Mouse (Mus musculus) T-helper 2 cell (primary cell): Measurements from ENCODE around the gene Abca3.
"Not testable (repeated sequence)": the region's sequence is repeated elsewhere in the genome, so short reads cannot be mapped to it uniquely, and the experiment has no call there.

Source experiments
- in situ Hi-C: fragments of 300-600 bp; cut with MboI, MseI; formaldehyde crosslinking; loops from one replicate; pipeline ENCODE4 v1.15.1; 2025; ENCODE audit warnings: high pct_unique_total_duplicates

The Abca3 gene

DNA sequence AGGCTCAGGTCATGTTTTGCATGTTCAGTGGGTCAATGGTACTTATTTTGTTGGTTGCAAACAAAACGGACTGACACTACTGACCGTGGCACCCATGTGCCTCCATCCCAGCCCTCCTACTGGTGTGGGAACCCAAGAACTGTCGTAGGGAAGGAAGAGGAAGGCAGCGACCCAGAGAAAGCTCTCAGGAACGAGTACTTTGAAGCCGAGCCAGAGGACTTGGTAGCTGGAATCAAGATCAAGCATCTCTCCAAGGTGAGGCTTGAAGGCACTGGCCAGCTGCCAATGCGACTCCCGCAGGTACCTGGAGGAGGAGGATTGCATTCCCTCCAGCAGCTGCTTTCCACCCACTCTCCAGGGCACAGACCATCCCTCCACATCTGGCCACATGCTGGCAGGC is 32.0 kb downstream of the Abca3 start:
- in situ Hi-C loops: no loop called here

DNA sequence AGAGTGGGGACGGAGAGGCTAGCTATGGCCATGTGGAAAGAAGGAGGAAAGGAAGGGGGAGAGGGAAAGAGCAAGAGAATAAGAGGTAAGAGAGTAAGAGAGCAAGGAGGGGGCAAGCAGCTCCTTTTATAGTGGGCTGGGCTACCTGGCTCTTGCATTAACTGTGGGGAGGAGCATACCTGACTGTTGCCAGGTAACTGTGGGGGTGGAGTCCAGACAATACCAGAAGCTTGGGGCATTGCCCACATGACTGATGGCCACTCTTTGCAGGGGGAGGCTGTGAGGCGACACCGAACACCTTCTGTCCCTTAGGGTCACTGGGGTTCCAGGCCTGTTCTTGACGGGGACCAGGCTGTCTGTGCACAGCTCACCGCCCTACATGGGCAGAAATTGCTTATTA is 37.0 kb downstream of the Abca3 start:
- in situ Hi-C loops: no loop called here

DNA sequence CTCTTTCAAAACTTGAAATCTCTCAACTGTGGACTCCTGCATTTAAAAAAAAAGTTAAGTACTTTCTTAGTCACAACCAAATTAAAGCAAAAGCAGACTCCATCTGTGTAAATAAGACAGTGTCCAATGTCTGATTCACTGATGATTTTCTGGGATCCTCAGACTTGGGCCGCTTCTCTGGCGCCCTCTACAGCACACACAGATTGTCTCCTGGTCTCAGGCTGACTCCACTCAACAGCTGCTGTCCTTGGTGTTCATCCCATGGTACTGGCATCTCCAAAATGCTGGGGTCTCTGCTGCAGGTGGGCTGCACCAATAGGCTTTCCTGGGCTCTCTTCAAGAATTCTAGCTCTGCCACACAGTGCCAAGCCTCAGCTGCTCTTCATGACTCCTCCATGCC is 38.1 kb downstream of the Abca3 start:
- in situ Hi-C loops: no loop called here

DNA sequence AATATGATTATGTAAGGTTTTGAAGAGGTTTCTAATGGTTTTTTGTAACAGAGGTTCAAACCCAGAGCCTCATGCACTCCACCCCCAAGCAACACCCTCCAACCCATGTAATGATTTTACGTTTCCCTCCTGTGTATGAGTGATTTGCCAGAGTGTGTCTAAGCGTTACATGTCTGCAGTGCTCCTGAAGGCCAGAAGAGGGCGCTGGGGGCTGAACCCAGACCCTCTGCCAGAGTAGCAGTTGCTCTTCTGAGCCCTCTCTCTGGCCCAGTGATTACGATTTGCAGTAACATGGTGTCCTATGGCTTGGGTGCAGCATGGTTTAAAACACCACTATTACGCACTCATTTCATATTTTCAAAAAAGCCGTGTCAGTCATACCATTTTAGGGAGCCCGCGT is 39.4 kb downstream of the Abca3 start:
- in situ Hi-C loops: no loop called here

DNA sequence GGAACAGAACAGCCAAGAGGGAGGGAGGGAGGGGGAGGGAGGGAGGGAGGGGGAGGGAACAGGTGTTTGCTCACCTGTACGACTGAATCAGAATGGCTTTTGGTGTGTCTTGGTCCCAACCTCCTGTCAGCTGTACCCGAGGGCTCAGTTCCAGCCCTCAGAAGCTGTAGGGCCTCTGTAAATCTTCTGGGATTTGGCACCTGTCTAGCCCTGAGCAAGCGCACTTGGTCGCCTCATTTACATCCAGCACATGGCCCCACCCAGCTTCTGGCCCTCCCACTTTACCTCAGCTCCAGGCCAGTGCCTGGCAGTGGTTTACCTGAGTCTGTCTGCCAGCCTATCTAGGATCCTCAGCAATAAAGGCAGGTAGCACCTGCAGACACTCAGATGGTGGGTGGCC is 41.8 kb downstream of the Abca3 start:
- in situ Hi-C loops: no loop called here

DNA sequence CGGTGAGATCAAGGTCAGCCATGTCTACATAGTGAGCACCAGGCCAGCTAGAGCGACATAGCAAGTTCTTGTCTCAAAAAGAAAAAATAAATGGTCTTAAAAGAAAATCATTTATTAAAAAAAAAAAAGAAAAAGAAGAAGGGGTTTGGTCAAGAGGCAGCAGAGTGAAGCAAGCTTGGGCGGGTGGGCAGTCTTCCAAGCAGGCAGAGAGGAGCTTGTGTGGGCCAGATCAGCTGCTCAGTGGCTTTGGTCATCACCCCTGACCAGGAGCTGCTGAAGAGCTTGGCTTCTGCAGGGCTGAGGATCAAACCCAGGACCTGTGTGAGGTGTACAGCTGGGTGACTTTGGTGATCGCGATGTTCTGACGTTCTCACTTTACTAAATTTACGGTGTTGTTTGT is 42.7 kb downstream of the Abca3 start:
- in situ Hi-C loops: no loop called here

DNA sequence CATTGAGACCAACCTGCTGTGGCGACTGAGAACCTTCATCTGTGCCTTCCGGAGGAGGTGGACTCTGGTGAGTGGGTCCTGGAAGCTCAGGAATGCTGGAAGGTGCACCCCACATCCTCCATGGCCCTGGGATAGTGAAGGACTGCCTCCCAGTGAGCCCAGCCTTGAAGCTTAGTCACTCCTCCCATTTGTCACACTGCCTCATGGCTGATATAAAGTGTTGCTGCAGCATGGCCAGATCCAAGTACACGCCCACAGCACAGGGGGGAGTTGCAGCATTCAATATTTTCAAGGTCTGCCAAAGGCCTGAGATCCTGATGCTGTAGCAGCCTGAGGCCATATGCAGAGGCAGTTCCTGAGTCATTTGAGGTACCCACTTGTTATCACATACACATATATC is 50.6 kb downstream of the Abca3 start:
- in situ Hi-C loops: no loop called here

DNA sequence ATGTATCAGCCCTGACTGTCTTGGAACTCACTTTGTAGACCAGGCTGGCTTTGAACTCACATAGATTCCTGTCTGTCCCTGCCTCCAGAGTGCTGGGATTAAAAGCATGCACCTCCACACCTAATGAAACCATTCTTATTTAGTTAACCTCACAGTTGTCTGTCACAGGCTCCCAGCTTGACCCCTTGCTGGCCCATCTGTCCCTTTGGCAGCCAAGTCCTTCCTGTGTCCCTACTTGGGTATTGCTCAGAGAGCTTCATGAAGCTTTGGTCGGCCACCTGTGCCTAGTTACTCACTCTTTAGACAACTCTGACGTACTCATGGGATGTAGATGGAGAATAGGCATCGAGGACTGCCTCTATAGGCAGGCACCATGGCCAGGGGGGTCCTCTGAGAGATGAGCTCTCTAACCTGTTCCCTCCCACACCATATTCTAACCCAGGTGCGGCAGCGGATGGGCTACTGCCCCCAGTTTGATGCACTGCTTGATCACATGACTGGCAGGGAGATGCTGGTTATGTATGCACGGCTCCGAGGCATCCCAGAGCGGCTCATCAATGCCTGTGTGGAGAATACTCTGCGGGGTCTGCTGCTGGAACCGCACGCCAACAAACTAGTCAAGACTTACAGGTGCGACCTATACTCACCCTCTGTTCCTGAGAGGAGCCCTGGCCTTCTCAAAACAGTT is 55.5 kb downstream of the Abca3 start:
- in situ Hi-C loops: no loop called here

DNA sequence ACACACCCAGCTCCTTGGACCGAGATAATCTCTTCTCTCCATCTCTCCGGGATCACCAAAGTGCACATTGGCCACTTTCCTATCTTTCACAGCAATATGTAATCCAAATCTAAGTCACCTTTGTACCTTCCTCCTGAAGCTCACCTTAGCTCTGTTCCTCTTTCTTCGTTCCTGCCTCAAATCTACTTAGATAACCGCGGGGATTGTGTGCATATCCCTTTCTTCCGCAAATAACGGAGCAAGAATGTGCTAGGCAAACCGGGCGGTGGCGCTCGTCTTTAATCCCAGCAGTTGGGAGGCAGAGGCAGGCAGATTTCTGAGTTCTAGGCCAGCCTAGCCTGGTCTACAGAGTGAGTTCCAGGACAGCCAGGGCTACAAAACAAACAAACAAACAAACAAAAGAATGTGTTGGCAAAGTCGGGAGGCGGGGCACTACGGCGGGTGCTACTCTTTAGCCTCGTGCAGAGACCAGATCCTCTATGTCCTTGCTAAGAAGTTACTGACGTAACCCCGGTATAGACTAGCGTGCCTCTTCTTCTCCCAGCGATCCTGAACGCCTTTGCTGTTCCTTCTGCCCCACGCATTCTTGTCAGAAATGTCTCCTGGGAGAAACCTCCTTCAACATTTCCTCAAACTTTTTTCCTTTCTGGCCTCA is 61.9 kb downstream of the Abca3 start:
- in situ Hi-C loops: no loop called here

DNA sequence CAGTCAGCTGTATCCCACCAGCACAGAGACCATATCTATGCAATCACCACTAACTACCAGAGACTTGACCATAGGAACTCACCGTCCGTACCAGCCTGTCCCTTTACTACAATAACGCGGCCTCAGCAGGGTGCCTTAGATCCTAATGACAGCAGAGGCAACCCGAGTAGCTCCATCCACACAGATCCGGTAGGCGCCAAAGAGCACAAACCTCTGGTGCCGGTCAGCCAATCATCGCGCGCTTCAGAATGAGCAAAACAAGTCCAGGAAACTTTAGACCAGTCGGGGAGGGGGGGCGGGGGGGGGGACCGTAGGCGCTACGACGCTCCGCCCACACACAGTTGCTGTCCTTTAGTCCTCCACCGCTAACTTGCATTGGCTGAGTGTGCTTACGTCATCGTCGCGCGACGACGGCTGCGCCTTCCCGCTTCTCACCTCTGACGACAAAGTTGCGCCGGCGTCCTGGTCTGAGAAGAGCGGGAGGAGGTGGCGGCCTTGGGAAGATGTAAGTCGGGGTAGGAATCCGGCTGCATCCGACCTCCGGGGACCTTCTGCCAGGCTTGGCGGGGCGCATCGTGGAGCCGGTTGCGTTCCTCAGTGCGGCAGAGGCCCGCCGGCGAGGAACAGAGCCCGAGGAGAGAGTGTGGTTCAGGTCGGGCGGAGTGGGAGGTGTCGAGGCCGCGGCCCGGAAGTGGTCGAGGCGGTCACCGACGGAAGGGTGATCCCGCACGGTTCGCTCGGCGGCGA is 62.7 kb downstream of the Abca3 start, which contains the start of gene Rnps1:
TSS of gene Rnps1 (plus strand) at position 336 of the 747 bp plus-strand sequence.
- in situ Hi-C loops: no loop called here

DNA sequence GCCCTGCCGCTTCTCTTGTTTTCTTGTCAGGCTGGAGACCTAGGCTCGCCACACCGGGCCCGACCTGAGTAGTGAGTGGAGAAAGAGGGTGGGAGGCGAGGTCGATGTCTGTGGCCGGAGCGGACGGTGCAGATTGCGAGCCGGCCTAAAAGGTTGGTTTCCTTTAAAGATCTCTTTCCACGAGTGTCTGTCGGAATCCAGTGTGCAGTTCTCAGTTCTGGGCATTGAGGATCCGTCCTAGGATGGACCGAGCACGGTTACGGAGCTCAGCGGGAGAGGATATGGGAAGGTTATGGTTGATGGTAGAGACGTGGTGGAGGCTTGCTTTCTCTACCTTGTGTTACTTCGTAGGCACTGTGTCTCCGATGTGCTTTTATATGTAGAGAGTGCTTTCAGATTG is 63.3 kb downstream of the Abca3 start:
- in situ Hi-C loops: no loop called here

DNA sequence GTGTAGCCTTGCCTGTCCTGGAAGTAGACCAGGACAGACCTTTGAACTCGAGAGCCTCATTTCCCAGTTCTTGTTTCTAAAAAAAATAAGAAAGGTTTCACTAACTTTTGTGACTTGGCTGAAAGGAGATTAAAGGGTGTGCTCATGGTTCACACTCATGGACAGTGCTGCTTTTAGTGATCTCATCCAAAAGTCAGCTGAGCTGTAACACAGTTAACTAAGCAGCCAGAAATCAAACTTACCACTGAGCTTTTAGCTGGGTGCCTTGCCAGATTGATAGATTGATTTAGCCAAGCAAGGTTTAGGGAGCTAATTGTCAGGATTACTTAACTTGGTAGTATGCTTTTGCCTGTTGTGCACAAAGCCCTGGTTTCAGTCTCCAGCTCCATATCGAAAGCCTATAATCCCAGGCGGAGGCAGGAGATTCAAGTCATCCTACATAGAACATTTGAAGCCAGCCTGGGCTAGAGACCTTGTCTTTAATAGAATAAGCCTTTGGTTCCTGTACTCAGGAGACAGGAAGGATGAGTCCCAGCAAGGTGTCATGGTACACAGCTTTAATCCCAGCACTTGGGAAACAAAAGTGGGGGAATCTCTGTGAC is 64.4 kb downstream of the Abca3 start:
- in situ Hi-C loops: no loop called here

DNA sequence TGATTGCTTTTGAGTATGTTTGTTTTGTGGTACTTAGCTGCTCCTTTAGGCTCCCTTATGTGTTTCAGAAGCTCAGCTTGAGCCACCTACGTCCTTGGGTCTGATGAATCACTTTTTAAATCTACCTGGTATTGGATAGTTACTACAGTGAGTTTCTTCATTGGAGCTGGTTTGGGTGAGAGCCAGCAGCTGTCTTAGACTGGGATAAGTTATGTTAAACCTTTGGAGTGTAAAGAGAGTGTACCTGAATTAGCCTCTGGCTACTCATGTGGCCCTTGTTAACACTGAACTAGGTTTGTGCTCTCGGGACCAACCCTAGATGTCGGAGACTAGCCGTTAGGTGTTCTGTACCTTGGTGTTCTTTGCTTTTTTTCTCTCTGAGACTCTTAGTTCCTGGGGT is 71.4 kb downstream of the Abca3 start:
- in situ Hi-C loops: no loop called here

DNA sequence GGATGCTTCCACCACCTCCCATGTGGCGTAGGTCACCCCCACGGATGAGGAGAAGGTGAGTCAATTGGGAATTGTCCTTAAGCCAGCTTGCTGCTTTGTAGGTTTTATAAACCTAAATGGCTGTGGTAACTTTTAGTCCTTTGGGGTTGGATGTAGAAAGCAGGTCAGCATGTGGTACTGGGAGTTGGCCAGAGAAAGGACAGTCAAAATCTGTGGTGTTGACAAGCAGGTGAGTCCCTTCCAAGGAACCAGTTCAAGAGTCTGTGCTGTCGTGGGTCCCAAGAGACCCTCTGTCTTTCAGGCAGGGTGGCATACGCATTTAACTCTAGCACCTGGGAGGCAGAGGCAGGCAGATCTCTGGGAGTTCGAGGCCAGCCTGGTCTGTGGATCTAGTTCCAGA is 72.7 kb downstream of the Abca3 start:
- in situ Hi-C loops: no loop called here

DNA sequence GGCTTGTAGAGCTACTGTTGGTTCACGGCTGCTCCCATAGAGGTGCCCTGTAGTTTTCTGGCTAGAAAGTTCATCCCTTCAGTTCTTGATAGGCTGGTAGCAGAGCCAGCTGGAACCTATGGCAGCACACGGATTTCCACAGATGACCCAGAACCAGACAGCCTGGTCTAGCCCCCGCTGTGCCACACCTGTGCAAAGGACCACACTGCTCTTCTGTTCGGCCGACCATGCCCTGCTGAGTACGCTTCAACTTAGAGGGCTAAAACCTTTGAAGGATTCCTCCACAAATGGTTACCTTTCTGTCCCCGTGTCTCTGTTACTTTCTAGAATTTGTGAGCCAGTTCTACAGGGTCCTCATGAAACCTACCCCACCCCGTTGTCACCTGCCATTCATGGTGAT is 73.6 kb downstream of the Abca3 start:
- in situ Hi-C loops: not testable (repeated sequence)

DNA sequence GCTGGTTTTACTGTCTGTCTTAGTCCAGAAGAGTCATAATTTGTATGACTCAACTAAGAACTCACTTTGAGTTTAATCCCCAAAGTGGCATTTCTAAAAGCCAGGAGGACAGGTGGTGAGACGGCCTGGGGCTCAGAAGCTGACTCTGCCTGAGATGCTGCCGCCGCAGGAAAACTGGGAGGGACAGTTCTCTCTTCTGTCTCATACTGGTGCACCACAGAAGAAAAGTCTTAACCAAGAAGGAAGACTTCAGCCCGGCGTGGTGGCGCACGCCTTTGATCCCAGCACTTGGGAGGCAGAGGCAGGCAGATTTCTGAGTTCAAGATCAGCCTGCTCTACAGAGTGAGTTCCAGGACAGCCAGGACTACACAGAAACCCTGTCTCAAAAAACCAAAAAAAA is 74.2 kb downstream of the Abca3 start:
- in situ Hi-C loops: no loop called here

DNA sequence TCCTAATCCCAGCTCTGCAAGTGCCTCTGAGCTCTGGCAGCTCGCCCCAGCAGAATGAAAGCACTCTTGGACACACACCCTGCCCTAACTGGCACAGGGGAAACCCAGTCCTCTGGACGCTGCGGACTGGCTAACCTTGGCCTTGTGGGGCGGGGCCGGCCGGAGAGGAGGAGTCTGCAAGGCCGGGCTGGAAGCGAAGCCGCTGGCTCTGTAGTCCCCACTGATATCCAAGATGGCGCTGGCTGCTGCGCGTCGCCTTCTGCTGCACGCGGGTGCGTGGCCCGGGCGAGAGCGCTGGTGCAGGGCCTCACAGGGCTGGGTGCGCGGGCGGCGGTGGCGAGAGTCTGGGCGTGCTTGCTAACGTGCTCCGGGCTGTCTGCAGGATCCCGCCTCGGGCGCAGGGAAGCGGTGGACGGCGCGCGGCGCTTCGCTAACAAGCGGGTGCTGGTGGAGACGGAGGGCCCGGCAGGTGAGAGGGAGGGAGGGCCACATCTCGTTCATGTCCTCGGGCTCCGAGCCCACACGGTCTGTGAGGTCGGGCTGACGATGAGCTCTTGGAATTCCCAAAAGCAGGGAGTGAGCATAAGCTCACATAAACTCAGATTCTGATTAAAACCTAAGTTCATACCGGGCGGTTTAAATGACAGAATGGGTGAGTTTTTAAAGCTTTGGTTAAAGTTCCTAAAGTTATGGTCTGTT is 74.9 kb downstream of the Abca3 start, which contains the start of gene Eci1:
TSS of gene Eci1 (plus strand) at position 171 of the 699 bp plus-strand sequence.
- in situ Hi-C loops: no loop called here

DNA sequence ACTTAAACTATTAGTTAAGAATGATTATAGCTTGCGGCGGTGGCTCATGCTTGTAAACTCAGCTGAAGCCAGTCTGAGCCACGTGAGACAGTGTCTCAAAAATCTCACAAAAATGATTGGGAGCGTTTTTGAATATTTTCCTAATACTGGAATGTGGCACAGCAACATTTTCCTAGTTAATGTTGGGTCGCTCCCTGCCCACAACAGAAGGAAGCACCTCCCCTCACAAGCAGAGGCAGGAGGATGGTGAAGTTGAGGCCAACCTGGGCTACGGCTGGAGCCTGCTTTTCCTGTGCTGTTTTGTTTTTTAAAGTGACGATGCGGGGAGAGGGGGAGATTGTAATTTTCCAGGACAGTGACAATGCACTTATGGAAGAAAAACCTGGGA is 75.4 kb downstream of the Abca3 start:
- in situ Hi-C loops: no loop called here

DNA sequence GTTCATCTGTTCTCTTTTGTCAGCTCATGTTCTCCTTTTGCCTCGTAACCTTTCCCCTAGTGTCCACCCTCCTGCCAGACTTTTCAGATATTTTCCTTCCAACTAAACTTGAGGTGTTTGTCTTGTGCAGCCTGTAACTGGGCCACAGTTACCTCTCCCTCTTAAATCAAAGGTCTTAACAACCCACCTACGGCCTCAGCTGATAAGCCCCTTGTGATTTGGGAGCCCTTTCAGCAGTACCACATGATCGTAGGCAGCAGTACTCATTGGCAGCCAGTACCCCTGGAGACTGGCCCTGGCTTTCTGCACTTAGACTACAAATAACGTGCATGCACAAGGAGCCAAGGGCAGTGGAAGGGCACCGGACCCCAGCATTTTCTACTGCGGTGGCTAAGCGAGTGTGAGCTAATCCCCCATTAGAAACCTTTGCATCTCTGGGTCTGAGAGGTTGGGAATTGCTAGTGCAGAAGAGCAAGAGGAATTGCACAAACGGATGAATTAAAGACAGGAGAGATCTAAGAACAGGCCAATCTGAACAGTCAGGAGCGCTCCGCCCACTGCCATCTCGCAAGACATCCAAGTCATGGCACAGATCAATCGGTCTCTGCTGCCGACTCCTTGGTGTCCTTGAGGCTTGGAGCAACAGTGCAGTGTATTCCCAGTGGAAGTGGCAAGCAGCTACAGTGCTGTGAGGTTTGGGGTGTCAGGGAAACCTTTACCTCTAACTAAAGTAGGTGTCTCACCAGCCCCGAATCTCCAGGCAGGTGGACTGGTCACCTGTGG is 77.6 kb downstream of the Abca3 start:
- in situ Hi-C loops: no loop called here

DNA sequence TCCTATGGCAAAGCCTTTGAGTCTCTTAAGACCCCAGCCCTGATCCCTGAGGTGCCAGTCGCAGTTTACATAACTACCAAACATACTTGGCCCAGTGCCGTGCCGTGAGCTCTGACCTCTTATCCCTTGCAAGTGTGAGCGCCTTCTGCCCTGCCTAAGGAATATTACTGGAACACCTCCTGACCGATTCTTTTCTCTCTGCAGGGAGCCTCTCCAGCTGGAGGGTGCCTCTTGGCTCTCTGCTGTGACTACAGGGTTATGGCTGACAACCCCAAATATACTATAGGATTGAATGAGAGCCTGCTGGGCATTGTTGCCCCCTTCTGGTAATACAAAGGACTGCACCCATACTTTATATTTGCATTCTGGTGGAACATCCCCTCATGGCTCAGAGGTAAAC is 85.3 kb downstream of the Abca3 start:
- in situ Hi-C loops: loop anchor here (10.0 kb wide), 1 partner anchor 212 kb away; the partner anchor contains the start of gene Tedc2

DNA sequence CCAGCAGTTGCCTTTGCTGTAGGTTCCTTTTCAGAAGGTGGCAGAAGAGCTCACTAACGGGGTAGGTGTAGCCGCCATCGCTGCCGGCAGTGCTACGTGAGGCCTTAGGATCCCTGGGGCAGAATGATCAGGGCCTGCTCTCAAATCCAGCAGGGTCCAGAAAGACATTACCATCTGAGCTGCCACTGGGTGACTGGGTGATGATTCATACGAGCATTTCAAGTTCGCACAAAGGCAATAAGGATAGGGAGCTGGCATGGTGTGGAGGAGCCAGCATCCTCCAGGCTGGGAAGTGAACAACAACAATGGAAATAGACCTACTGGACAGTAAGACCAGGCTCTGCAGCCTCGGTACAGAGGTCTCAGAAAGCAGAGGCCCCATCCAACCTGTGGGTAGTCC is 88.6 kb downstream of the Abca3 start:
- in situ Hi-C loops: no loop called here
